In genomic region chr16:17809711-17810110, GRCm38 (mm10) we compare ENCODE assay signal across 8 mouse cellular contexts. TPM values are rescaled to one million over a fixed set of nuclear protein-coding genes. Genes with fewer than 3 reads are reported as not detected.
DNase-seq lines count a peak whose midpoint lies in the region; ATAC-seq lines count a peak whose summit lies in the region.

No protein-coding gene starts in this region.

- ATAC-seq in forebrain, embryonic 12.5 days (ENCODE audit: low FRiP score): no peak

- 21% methylated on average over 7 of the region's 7 CpGs for WGBS in forebrain, embryonic 12.5 days
- WGBS in hindbrain, embryonic 10.5 days: 31% methylated on average over 7 of the region's 7 CpGs

- peaks cover 34% of the 10 kb centered on the region for H3K4me1 ChIP-seq in forebrain, embryonic 12.5 days
- peaks cover 43% of the 10 kb centered on the region for H3K4me1 ChIP-seq in hindbrain, embryonic 10.5 days (replicated peaks)

- H3K4me3 ChIP-seq in forebrain, embryonic 12.5 days (replicated peaks): no peak overlapping the region
- no peak overlapping the region for H3K4me3 ChIP-seq in hindbrain, embryonic 10.5 days

- H3K4me2 ChIP-seq in forebrain, embryonic 12.5 days: no peak overlapping the region

- H3K9ac ChIP-seq in forebrain, embryonic 12.5 days: no peak overlapping the region

- no peaks in the 10 kb centered on the region for H3K9me3 ChIP-seq in forebrain, embryonic 12.5 days
- H3K9me3 ChIP-seq in hindbrain, embryonic 10.5 days: no peaks in the 10 kb centered on the region

- peak overlapping the region; percentile 65 for H3K27ac ChIP-seq in forebrain, embryonic 12.5 days
- peak overlapping the region; percentile 74 for H3K27ac ChIP-seq in hindbrain, embryonic 10.5 days

- H3K27me3 ChIP-seq in forebrain, embryonic 12.5 days: peaks cover 81% of the 10 kb centered on the region
- peaks cover 91% of the 10 kb centered on the region for H3K27me3 ChIP-seq in hindbrain, embryonic 10.5 days (ENCODE audit: insufficient read depth, poor library complexity, severe bottlenecking)

- DNase-seq in kidney, postnatal 10 days: peak; percentile 81
- no peak for DNase-seq in kidney, adult 9 months
- DNase-seq in hindbrain, embryonic 10.5 days (ENCODE audit: low spot score): peak; percentile 72
- DNase-seq in lung, postnatal 4 days: peak; percentile 69 to 86
- DNase-seq in adrenal gland, postnatal 36 days: no peak
- DNase-seq in right cerebral cortex, postnatal 36 days (ENCODE audit: low spot score in 2 of 2): no peak
- no peak for DNase-seq in right cerebral cortex, postnatal 14 days

- no peaks in the 10 kb centered on the region for H3K36me3 ChIP-seq in forebrain, embryonic 12.5 days (replicated peaks)
- H3K36me3 ChIP-seq in hindbrain, embryonic 10.5 days: no peaks in the 10 kb centered on the region

RNA-seq across cellular contexts. Expression of gene Scarf2, which starts 12.6 kb away (rescaled TPM):
- polyA plus RNA-seq in forebrain, embryonic 12.5 days (2016; fragmentation: Nextera tagmentation; extraction: Ambion mirVana): 5.3 and 7.3 TPM in 2 replicates
- 5.4 and 9.6 TPM in 2 replicates for polyA plus RNA-seq in hindbrain, embryonic 10.5 days (2016; fragmentation: Nextera tagmentation; extraction: Ambion mirVana)
- 10 to 100 TPM in 1 of 2 experiments, 1 to 10 TPM in 1; 8.6 to 11.6 TPM for total RNA-seq in adrenal gland, postnatal 36 days (2021)

RNA-seq across cellular contexts. Expression of gene B830017H08Rik, which starts 23.2 kb away (rescaled TPM):
- polyA plus RNA-seq in forebrain, embryonic 12.5 days (2016; fragmentation: Nextera tagmentation; extraction: Ambion mirVana): not detected in 2 replicates
- polyA plus RNA-seq in hindbrain, embryonic 10.5 days (2016; fragmentation: Nextera tagmentation; extraction: Ambion mirVana): 0.22 TPM in 1 of 2 replicates, not detected in the other
- total RNA-seq in adrenal gland, postnatal 36 days (2021): not detected

RNA-seq across cellular contexts. Expression of gene Car15, which starts 28.5 kb away (rescaled TPM):
- 4.4 and 5.1 TPM in 2 replicates for polyA plus RNA-seq in forebrain, embryonic 12.5 days (2016; fragmentation: Nextera tagmentation; extraction: Ambion mirVana)
- 1.9 and 2.3 TPM in 2 replicates for polyA plus RNA-seq in hindbrain, embryonic 10.5 days (2016; fragmentation: Nextera tagmentation; extraction: Ambion mirVana)
- 1 to 10 TPM; 1.7 to 2.3 TPM for total RNA-seq in adrenal gland, postnatal 36 days (2021)

RNA-seq across cellular contexts. Expression of gene Klhl22, which starts 50.3 kb away (rescaled TPM):
- polyA plus RNA-seq in forebrain, embryonic 12.5 days (2016; fragmentation: Nextera tagmentation; extraction: Ambion mirVana): 49.7 and 50.4 TPM in 2 replicates
- polyA plus RNA-seq in hindbrain, embryonic 10.5 days (2016; fragmentation: Nextera tagmentation; extraction: Ambion mirVana): 57.5 TPM in 2 replicates
- 10 to 100 TPM; 38.3 to 43.1 TPM for total RNA-seq in adrenal gland, postnatal 36 days (2021)

Comparison
In these comparisons a context has a peak if more than half of its experiments do, and no peak if none do; other contexts are left out.
1. DNase-seq: peak in kidney, postnatal 10 days (single experiment), hindbrain, embryonic 10.5 days (single experiment) and lung, postnatal 4 days (2 of 2); none in kidney, adult 9 months (single experiment), adrenal gland, postnatal 36 days (0 of 2), right cerebral cortex, postnatal 36 days (0 of 2) and right cerebral cortex, postnatal 14 days (single experiment).